Mouse (Mus musculus): ENCODE results near the gene Zfp618. TPM values are rescaled to one million over a fixed set of nuclear protein-coding genes. Genes with fewer than 3 reads are reported as not detected.

The Zfp618 gene
- total and polyA plus RNA-seq, 3 experiments, result not detected

GRCm38 (mm10) chr4:63067822-63068221 lies 102.4 kb downstream of the Zfp618 start:
- no peaks in the 10 kb centered on the region for H3K79me2 ChIP-seq (ENCODE audit: control insufficient read depth, insufficient read depth, low read length, poor library complexity)
- no peak overlapping the region for H3K9ac ChIP-seq (ENCODE audit: control insufficient read depth, low read depth, low read length, poor library complexity, severe bottlenecking)
- no peak overlapping the region for H3K27ac ChIP-seq (ENCODE audit: control insufficient read depth, low read depth, low read length)
- H3K4me3 ChIP-seq (ENCODE audit: control insufficient read depth in 1 of 2, insufficient read depth in 1 of 2, low read depth in 2 of 2, low read length in 2 of 2), result no peak overlapping the region
- H3K9me3 ChIP-seq (replicated peaks; ENCODE audit: insufficient read depth, low read length), result no peaks in the 10 kb centered on the region
- TF ChIP-seq TBP (IDR thresholded peaks at IDR 0.05; ENCODE audit: low read depth, low read length), result no peak
- TF ChIP-seq E2F4 (IDR thresholded peaks at IDR 0.05; ENCODE audit: borderline replicate concordance, low read depth, low read length), result no peak
- no peak for TF ChIP-seq MAZ (IDR thresholded peaks at IDR 0.05; ENCODE audit: low read depth, low read length)
- no peak for TF ChIP-seq MEF2A (IDR thresholded peaks at IDR 0.05; ENCODE audit: extremely low read depth, insufficient replicate concordance, low read depth, low read length, poor library complexity, severe bottlenecking)
- TF ChIP-seq SMC3 (IDR thresholded peaks at IDR 0.05; ENCODE audit: low read depth, low read length), result no peak
- TF ChIP-seq EP300 (IDR thresholded peaks at IDR 0.05; ENCODE audit: low read depth in 1 of 2, low read length in 2 of 2), result no peak
- TF ChIP-seq CTCF (IDR thresholded peaks at IDR 0.05 in 2 of 3, conservative IDR thresholded peaks at IDR 0.05 in 1 of 3; ENCODE audit: control insufficient read depth in 1 of 3, insufficient read depth in 1 of 3, low read depth in 2 of 3, low read length in 3 of 3, poor library complexity in 1 of 3, severe bottlenecking in 1 of 3), result no peak
- no peak for TF ChIP-seq USF1 (IDR thresholded peaks at IDR 0.05; ENCODE audit: low read depth, low read length)
- no peaks in the 10 kb centered on the region for H3K4me1 ChIP-seq (ENCODE audit: control insufficient read depth in 1 of 2, insufficient read depth in 2 of 2, low read length in 2 of 2)
- no peaks in the 10 kb centered on the region for H3K36me3 ChIP-seq (ENCODE audit: control insufficient read depth in 1 of 2, insufficient read depth in 2 of 2, low read length in 2 of 2)
- DNase-seq (ENCODE audit: low read depth, low spot score), result no peak
- no peaks in the 10 kb centered on the region for H3K27me3 ChIP-seq (ENCODE audit: control insufficient read depth in 1 of 2, insufficient read depth in 2 of 2, low read length in 2 of 2)

DNA sequence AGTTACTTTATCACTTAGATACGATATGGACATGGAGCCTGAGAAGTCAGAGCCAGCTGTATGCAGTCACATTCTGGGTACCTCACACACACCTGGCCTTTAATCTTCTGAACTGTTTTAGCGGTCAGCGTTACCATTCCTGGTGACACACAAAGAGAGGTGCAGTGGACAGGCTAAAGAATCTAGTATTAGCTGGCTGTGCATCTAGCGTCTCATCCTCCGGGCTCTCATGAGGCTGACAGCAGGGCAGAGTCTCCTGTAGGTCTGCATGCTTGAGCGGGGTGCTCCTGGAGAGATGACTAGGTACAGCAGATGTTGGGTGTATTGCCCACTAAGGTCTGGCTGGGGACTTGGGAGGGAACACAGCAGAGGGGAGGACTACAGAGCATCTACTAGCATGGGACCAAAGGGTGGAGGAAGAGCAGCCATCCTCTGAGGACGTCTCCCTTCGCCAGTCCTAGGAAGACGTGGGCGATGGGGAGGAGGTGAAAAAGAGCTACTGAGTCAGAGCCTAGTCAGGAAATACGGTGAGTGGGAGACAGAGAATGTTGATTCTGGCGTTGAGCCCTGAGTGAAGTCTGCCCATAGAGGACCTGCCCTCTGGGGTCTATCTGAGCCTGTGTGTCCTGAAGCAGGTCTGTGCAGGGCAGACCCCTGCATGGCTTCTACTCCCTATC lies 103.3 kb downstream of the Zfp618 start:
- H3K27ac ChIP-seq (ENCODE audit: control insufficient read depth, low read depth, low read length), result no peak overlapping the region
- no peaks in the 10 kb centered on the region for H3K79me2 ChIP-seq (ENCODE audit: control insufficient read depth, insufficient read depth, low read length, poor library complexity)
- H3K27me3 ChIP-seq (ENCODE audit: control insufficient read depth in 1 of 2, insufficient read depth in 2 of 2, low read length in 2 of 2), result no peaks in the 10 kb centered on the region
- no peak overlapping the region for H3K4me3 ChIP-seq (ENCODE audit: control insufficient read depth in 1 of 2, insufficient read depth in 1 of 2, low read depth in 2 of 2, low read length in 2 of 2)
- no peaks in the 10 kb centered on the region for H3K4me1 ChIP-seq (ENCODE audit: control insufficient read depth in 1 of 2, insufficient read depth in 2 of 2, low read length in 2 of 2)
- TF ChIP-seq TAL1 (IDR thresholded peaks at IDR 0.05; ENCODE audit: low read length) (no peak), KAT2A (conservative IDR thresholded peaks at IDR 0.05; ENCODE audit: low read depth, low read length) (no peak), POLR2AphosphoS2 (IDR thresholded peaks at IDR 0.05; ENCODE audit: low read length) (no peak), ZMIZ1 (IDR thresholded peaks at IDR 0.05; ENCODE audit: low read depth, low read length) (no peak), CHD1 (IDR thresholded peaks at IDR 0.05; ENCODE audit: low read depth, low read length) (no peak), CTCF (IDR thresholded peaks at IDR 0.05 in 2 of 3, conservative IDR thresholded peaks at IDR 0.05 in 1 of 3; ENCODE audit: control insufficient read depth in 1 of 3, insufficient read depth in 1 of 3, low read depth in 2 of 3, low read length in 3 of 3, poor library complexity in 1 of 3, severe bottlenecking in 1 of 3) (no peak), RCOR1 (IDR thresholded peaks at IDR 0.05; ENCODE audit: low read depth, low read length) (no peak), NELFE (IDR thresholded peaks at IDR 0.05; ENCODE audit: low read depth, low read length) (no peak), MYB (IDR thresholded peaks at IDR 0.05; ENCODE audit: low read depth, low read length) (no peak), POLR2AphosphoS5 (IDR thresholded peaks at IDR 0.05; ENCODE audit: borderline replicate concordance, low read depth, low read length) (no peak), ELF1 (IDR thresholded peaks at IDR 0.05; ENCODE audit: low read depth, low read length) (no peak), E2F4 (IDR thresholded peaks at IDR 0.05; ENCODE audit: borderline replicate concordance, low read depth, low read length) (no peak), MXI1 (IDR thresholded peaks at IDR 0.05; ENCODE audit: low read depth, low read length) (no peak), JUND (IDR thresholded peaks at IDR 0.05; ENCODE audit: low read depth, low read length) (no peak), NRF1 (IDR thresholded peaks at IDR 0.05; ENCODE audit: insufficient read depth, low read depth, low read length, poor library complexity, severe bottlenecking) (no peak), MEF2A (IDR thresholded peaks at IDR 0.05; ENCODE audit: extremely low read depth, insufficient replicate concordance, low read depth, low read length, poor library complexity, severe bottlenecking) (no peak), MYC (IDR thresholded peaks at IDR 0.05; ENCODE audit: low read depth, low read length) (no peak), ZC3H11A (IDR thresholded peaks at IDR 0.05; ENCODE audit: low read depth, low read length) (no peak)
- no peaks in the 10 kb centered on the region for H3K36me3 ChIP-seq (ENCODE audit: control insufficient read depth in 1 of 2, insufficient read depth in 2 of 2, low read length in 2 of 2)
- no peak overlapping the region for H3K9ac ChIP-seq (ENCODE audit: control insufficient read depth, low read depth, low read length, poor library complexity, severe bottlenecking)
- no peaks in the 10 kb centered on the region for H3K9me3 ChIP-seq (replicated peaks; ENCODE audit: insufficient read depth, low read length)
- DNase-seq (ENCODE audit: low read depth, low spot score), result no peak

Measured in MEL (cell line).